Mouse (Mus musculus) forebrain, embryonic 11.5 days (tissue): ENCODE data around the gene Vmn1r63. TPM values are rescaled to one million over a fixed set of nuclear protein-coding genes. Genes with fewer than 3 reads are reported as not detected.
"Not testable (repeated sequence)": the region's sequence is repeated elsewhere in the genome, so short reads cannot be mapped to it uniquely, and the experiment has no call there.

Experiments used
- ATAC-seq: fragments of 200-750 bp; cut with Nextera tagmentation; replicated peaks from 2 replicates; pipeline ENCODE4 v1.8.0; 2017; ENCODE audit warnings: moderate TSS enrichment; ENCODE audit not compliant: low FRiP score
- DNase-seq: peaks from one replicate; pipeline ENCODE4 v3.0.0-alpha.2; 2017; ENCODE audit warnings: low spot score
- H3K27ac ChIP-seq: fragments of 300-500 bp; sonication (generic); 2 replicates; pipeline ENCODE4 v1.5.1; 2014; ENCODE audit warnings: low read depth, low read length
- H3K27me3 ChIP-seq: fragments of 300-500 bp; sonication (generic); 2 replicates; pipeline ENCODE4 v1.6.1; 2014; ENCODE audit warnings: mild to moderate bottlenecking, low read length, mixed read lengths; ENCODE audit not compliant: control insufficient read depth, insufficient read depth
- H3K36me3 ChIP-seq: fragments of 300-500 bp; sonication (generic); 2 replicates; pipeline ENCODE4 v1.6.1; 2014; ENCODE audit warnings: mild to moderate bottlenecking, low read length, moderate library complexity, mixed read lengths; ENCODE audit not compliant: control insufficient read depth, insufficient read depth
- H3K4me1 ChIP-seq: fragments of 300-500 bp; sonication (generic); replicated peaks from 2 replicates; pipeline ENCODE4 v1.6.1; 2014; ENCODE audit warnings: low read length, mixed read lengths; ENCODE audit not compliant: control insufficient read depth, insufficient read depth
- H3K4me2 ChIP-seq: fragments of 300-500 bp; sonication (generic); 2 replicates; pipeline ENCODE4 v1.6.1; 2014; ENCODE audit warnings: low read depth, mild to moderate bottlenecking, low read length, moderate library complexity, mixed read lengths; ENCODE audit not compliant: severe bottlenecking
- H3K4me3 ChIP-seq: fragments of 300-500 bp; sonication (generic); 2 replicates; pipeline ENCODE4 v1.5.1; 2014; ENCODE audit warnings: low read depth, low read length
- H3K9ac ChIP-seq: fragments of 300-500 bp; sonication (generic); 2 replicates; pipeline ENCODE4 v1.6.1; 2014; ENCODE audit warnings: low read length
- H3K9me3 ChIP-seq: fragments of 300-500 bp; sonication (generic); 2 replicates; pipeline ENCODE4 v1.6.1; 2016; ENCODE audit warnings: low read length, mixed read lengths; ENCODE audit not compliant: control insufficient read depth
- WGBS: fragments of 180-500 bp; shearing (Covaris S2); extraction: QIAGEN DNeasy Blood & Tissue Kit; methylation state at CpG from one replicate; pipeline ENCODE4 v1.1.7; 2014; 5-methylcytosine and 5-hydroxymethylcytosine counted together
- polyA plus RNA-seq: library from polyadenylated mRNA; unstranded; fragments of >200 nt; fragmentation: Nextera tagmentation; extraction: Ambion mirVana; gene quantifications from 2 replicates; pipeline ENCODE4 v1.2.1, GENCODE M21; 2014

Vmn1r63 gene
- not detected in 2 replicates for polyA plus RNA-seq

DNA sequence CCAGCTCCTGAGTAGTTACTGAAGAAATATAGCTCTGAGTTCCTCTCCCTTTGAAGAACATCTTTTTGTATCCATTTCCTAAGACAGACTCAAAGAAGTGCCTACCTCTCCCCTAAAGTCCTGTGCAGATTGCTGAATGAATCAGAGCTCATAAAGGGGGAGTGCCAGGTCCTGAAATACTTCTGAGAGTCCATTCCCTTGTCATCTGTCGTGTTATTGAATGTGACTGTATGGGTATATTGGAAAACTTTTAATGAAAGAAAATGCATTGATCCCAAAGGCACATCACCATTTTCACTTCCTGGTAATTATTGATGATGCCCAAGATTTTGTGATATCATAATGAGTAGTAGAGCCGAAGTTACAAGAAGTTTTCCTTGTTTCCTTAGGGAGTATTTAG, at the start of gene Vmn1r63:
Vmn1r63 (minus strand) TSS at position 101 of the 400 bp plus-strand sequence.
- not testable (repeated sequence) for H3K4me2 ChIP-seq, H3K9ac ChIP-seq, H3K27ac ChIP-seq, H3K9me3 ChIP-seq, H3K4me1 ChIP-seq, DNase-seq, H3K4me3 ChIP-seq, H3K27me3 ChIP-seq, H3K36me3 ChIP-seq, ATAC-seq
- WGBS, result no CpG with 5 or more reads among the region's 2 CpGs

Other genes with a start within 250 kb of the Vmn1r63 start
- gene Vmn1r61, start 192.2 kb downstream of the Vmn1r63 start, polyA plus RNA-seq, result not detected in 2 replicates
- not detected in 2 replicates for gene Vmn1r62, start 131.8 kb downstream of the Vmn1r63 start, polyA plus RNA-seq
- gene Vmn1r64, start 79.1 kb upstream of the Vmn1r63 start, polyA plus RNA-seq, result not detected in 2 replicates
- not detected in 2 replicates for gene Vmn1r65, start 205.6 kb upstream of the Vmn1r63 start, polyA plus RNA-seq
- gene Nlrp4c, start 239.7 kb upstream of the Vmn1r63 start, polyA plus RNA-seq, result not detected in 2 replicates